Mouse (Mus musculus) large intestine, adult 2 months (tissue): ENCODE measurements around the gene Fut7. TPM values are rescaled to one million over a fixed set of nuclear protein-coding genes. Genes with fewer than 3 reads are reported as not detected.

Experiments
- DNase-seq: peaks from one replicate; pipeline ENCODE4 v3.0.0-alpha.2; 2012; ENCODE audit warnings: low read depth, low spot score
- WGBS: fragments of 180-500 bp; shearing (Covaris S2); methylation state at CpG from one replicate; pipeline ENCODE4 v1.1.7; 2018; 5-methylcytosine and 5-hydroxymethylcytosine counted together
- polyA plus RNA-seq: library from polyadenylated mRNA; depleted of rRNA; stranded (reverse); fragments of >200 nt; gene quantifications from 2 replicates; pipeline ENCODE4 v1.2.3, GENCODE M21; 2012; rRNA removed

Fut7 gene
- polyA plus RNA-seq, 1 experiment: 0.88 TPM

DNA sequence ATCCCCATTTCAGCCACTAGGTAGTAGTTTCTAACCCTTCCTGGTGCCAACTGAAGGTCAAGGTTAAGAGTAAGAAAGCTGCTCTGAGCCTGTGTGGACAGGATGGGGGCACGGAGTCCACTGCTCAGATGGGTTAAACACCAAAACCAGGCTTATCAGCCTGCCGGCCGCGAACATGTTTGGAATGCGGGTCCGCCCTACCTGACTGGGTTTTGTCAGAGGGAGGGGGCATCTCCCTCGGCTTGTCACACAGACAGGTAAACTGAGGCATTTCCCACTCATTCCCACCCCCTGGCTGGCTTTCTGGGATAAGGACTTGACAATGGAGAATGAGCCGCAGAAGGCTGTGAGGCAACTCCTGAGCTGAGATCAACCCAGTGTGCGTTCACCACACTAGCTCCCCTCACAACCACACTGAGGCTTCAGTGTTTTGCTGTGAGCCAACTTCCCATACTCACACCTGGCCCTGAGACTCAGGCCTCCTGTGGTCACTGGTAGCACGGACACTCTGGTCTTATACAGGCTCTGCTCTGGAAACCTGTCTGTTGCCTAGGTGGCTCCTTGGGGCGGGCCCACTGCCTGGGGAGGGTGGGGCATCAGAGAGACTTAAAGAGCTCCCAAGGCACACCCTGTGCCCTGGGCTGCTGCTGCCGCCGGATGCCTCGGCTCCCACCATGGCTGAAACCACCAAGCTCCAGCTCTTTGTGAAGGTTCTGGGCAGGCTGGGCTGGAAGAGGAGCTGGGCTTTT lies 33.3 kb downstream of the Fut7 start, which contains the start of gene Clic3:
Clic3 (plus strand) TSS at position 634 of the 749 bp plus-strand sequence.
- WGBS: 42% methylated on average over 14 of the region's 14 CpGs
- DNase-seq: no peak

GRCm38 (mm10) chr2:25457022-25457896 lies 34.2 kb downstream of the Fut7 start:
- DNase-seq: no peak
- 78% methylated on average over 9 of the region's 9 CpGs for WGBS

- peak; percentile 57 for DNase-seq
- WGBS: 37% methylated on average over 5 of the region's 5 CpGs
Observed at GRCm38 (mm10) chr2:25458911-25459310, 35.8 kb downstream of the Fut7 start.

- 18% methylated on average over 5 of the region's 5 CpGs for WGBS
- peak; percentile 27 for DNase-seq
Observed at GRCm38 (mm10) chr2:25460135-25460534, 37.1 kb downstream of the Fut7 start.

GRCm38 (mm10) chr2:25460551-25461309 lies 37.7 kb downstream of the Fut7 start, which contains the start of gene Paxx:
Paxx (minus strand) TSS chr2:25461094.
- DNase-seq: peak; percentile 96
- WGBS: 1% methylated on average over 48 of the region's 48 CpGs

DNA sequence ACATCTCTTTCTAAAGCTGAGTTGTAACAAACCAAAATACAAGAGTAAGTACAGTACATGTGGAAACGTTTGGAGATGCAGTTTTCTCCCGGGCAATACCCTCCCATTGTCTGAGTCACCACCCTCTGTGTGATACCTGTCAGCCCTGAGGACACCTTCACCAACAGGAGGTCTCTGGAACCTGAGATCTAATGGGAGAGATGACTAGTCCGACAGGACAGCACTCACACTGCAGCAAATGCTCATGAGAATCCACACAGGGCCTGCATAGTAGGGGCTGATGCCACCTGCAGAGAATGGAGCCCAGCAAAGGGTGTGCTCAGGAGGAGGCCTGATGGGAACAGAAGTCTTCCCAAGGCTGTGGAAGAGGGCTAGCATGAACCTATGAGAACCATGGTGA lies 38.3 kb downstream of the Fut7 start:
- 19% methylated on average over 3 of the region's 3 CpGs for WGBS
- DNase-seq: no peak

GRCm38 (mm10) chr2:25463630-25464029 lies 40.6 kb downstream of the Fut7 start:
- WGBS: 87% methylated on average over 3 of the region's 3 CpGs
- DNase-seq: no peak

- DNase-seq: no peak
- 70% methylated on average over 2 of the region's 2 CpGs for WGBS
Observed at GRCm38 (mm10) chr2:25465256-25465655, 42.2 kb downstream of the Fut7 start.

DNA sequence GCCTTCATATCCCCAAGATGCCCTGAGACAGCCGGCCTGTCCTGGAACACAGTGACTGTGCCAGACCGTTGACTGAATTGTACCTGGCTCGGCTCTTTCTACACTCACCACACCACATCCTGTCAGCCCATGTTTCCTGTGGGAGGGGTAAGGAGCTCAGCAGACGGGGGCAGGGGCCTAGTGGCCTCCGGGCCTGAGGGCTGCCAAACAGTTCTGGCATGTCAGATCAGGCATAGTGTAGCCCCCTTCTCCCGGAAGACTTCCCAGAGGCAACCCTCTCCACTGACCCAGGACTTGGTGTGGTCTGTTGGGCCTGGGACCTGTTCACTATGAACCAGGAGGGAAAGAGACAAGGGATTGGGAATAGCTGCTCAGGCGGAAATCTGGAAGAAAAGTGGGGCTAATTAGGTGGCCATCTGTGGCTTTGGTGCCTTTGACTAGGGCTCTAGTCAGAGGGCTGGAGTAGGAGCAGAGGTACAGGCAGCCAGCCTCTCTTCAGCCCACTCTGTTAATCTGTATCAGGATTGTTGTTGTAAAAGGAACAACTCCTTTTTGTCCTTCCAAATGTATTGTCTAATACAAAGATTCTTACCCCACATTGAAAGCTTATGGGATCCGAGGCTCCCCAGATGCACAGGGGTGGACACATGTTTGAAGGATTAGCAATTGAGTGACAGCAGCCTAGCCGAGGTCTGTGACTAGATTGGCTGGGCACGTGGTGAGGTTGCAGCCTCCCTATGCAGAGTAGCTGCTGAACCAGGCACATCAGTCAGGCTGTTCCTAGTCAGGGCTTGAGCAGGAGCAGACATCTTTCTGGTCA lies 43.0 kb downstream of the Fut7 start:
- no peak for DNase-seq
- WGBS: 55% methylated on average over 10 of the region's 10 CpGs

DNA sequence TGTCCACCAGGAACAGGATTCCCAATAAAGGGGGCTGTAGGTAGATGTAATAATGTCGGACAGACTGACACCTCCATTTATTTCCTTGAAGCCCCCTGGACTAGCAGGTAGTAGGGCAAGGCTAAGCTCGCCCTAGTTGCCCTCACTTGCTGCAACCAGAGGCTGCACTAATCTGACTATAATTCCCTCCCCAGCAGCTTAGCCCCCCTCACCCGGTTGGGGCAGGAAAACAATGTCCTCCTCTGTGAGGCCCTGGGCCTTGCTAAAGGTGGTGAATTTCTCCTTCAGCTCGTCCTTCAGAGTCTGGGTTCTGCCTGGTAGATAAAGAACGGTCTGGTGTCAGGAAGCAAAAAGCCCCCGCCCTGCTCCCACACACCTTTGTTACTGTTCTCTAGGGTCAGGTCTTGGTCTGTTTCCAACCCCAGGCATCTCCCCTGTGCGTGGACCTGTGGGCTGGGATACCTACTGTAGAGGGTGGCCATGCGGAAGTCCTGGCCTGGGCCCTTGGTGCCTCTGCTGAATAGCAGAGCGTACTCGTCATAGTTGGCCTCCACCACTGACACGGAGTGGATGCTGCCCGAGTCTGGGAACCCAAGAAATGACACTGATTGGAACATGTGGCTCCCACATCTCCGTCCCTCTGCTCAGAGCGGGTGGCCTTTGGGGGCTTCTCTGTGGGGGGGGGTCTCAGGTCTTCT lies 44.7 kb downstream of the Fut7 start:
- 82% methylated on average over 14 of the region's 14 CpGs for WGBS
- no peak for DNase-seq

DNA sequence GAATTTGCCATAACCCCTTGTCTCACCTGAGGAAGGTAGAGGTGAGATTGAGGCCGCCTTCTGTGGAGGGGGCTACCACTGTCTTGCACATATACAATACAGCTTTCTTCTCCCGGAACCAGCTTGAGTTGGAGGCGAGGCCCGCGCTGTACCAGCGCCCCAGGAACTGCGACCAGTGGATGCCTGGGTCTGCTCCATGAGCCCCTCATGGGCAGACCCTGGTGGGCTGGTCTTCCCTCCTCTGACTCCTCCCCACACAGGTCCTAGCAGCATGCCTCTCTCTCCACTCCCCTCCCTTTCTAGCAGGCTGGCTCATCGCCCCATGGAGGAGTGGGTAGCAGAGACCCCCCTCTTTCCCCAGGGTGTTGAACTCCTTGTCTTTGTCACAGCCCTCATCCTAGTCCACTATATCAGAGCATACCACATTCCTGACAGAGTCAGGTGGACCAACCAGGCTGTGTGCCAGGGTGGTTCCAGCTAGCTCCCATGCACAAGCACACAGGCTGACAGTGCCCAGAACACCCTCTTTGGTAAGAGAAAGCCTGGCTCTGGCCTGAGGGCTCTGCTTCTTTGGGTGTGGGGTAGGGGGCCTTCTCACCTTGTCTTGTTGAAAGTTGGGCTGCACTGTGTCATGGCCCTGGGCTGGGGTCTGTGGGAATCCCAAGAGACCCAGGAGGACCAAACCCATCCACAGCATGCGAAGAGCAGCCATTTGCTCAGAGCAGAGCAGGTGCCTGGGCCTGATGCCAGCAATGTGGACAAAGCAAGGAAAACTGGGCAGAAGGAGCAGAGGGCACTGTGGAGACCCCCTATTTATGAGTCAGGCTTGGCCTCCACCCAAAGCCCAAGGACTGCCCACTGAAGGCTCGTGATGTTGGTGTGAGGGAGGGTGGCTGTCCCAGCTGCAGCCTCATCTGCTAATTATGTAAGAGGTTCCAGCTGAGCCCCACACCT lies 46.2 kb downstream of the Fut7 start:
- 78% methylated on average over 10 of the region's 10 CpGs for WGBS
- no peak for DNase-seq

DNA sequence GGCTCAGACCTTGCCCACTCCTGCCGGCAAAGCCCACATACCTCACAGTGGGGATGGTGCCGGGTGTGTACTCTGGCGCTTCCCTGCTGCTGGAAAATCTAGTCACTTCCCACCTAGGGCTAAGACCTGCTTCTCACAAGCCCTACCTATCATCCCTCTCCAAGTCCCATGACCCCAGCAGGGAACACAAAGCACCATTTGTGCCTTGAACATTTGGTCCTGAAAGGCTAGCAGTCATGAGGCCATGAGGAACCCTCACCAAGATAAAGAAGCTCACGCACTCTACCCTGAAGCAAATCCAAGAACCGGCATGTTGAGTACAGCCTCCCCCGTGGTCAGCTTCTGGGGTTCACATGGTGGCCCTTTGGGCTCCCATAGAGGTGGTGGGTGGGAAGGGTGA lies 46.9 kb downstream of the Fut7 start, which contains the start of gene Ptgds:
Ptgds (minus strand) TSS at position 78 of the 400 bp plus-strand sequence.
- WGBS: 59% methylated on average over 6 of the region's 6 CpGs
- no peak for DNase-seq

- DNase-seq: no peak
- WGBS: 79% methylated on average over 2 of the region's 2 CpGs
Observed at GRCm38 (mm10) chr2:25472550-25472949, 49.5 kb downstream of the Fut7 start.

Other genes starting within 250 kb of the Fut7 start
- 23.6 and 24.9 TPM in 2 replicates for gene Nrarp, start 242.5 kb upstream of the Fut7 start, polyA plus RNA-seq
- gene Tor4a, start 226.4 kb upstream of the Fut7 start, polyA plus RNA-seq: 22.7 and 31.7 TPM in 2 replicates
- 60.9 and 89.7 TPM in 2 replicates for gene Nelfb, start 211.8 kb upstream of the Fut7 start, polyA plus RNA-seq
- not detected in 2 replicates for gene Stpg3, start 208.6 kb upstream of the Fut7 start, polyA plus RNA-seq
- gene Fam166a, start 204.5 kb upstream of the Fut7 start, polyA plus RNA-seq: not detected in 2 replicates
- gene Tubb4b, start 198.6 kb upstream of the Fut7 start, polyA plus RNA-seq: 937 and 978 TPM in 2 replicates
- 0.52 and 2.9 TPM in 2 replicates for gene Slc34a3, start 188.9 kb upstream of the Fut7 start, polyA plus RNA-seq
- gene Rnf224, start 186.5 kb upstream of the Fut7 start, polyA plus RNA-seq: not detected in 2 replicates
- gene Rnf208, start 181.0 kb upstream of the Fut7 start, polyA plus RNA-seq: 18.0 and 33.6 TPM in 2 replicates
- gene Cysrt1, start 180.8 kb upstream of the Fut7 start, polyA plus RNA-seq: 1.6 and 1.8 TPM in 2 replicates
- 24.7 and 33.9 TPM in 2 replicates for gene AL732309.1, start 176.4 kb upstream of the Fut7 start, polyA plus RNA-seq
- gene Tmem203, start 167.8 kb upstream of the Fut7 start, polyA plus RNA-seq: 30.4 and 35.0 TPM in 2 replicates
- gene Tprn, start 160.6 kb upstream of the Fut7 start, polyA plus RNA-seq: 212 and 278 TPM in 2 replicates
- 47.8 and 56.0 TPM in 2 replicates for gene Ssna1, start 150.8 kb upstream of the Fut7 start, polyA plus RNA-seq
- 64.2 and 103 TPM in 2 replicates for gene Anapc2, start 150.8 kb upstream of the Fut7 start, polyA plus RNA-seq
- not detected in 2 replicates for gene Tmem210, start 135.1 kb upstream of the Fut7 start, polyA plus RNA-seq
- gene Lrrc26, start 133.4 kb upstream of the Fut7 start, polyA plus RNA-seq: 92.7 and 108 TPM in 2 replicates
- 0.48 and 0.63 TPM in 2 replicates for gene Grin1, start 104.1 kb upstream of the Fut7 start, polyA plus RNA-seq
- 27.5 and 31.2 TPM in 2 replicates for gene Man1b1, start 90.9 kb upstream of the Fut7 start, polyA plus RNA-seq
- gene Dpp7, start 66.9 kb upstream of the Fut7 start, polyA plus RNA-seq: 24.2 and 28.6 TPM in 2 replicates
- gene Uap1l1, start 57.6 kb upstream of the Fut7 start, polyA plus RNA-seq: 61.6 and 68.8 TPM in 2 replicates
- 26.0 and 26.7 TPM in 2 replicates for gene Sapcd2, start 50.9 kb upstream of the Fut7 start, polyA plus RNA-seq
- gene Entpd2, start 27.4 kb upstream of the Fut7 start, polyA plus RNA-seq: 36.7 and 40.4 TPM in 2 replicates
- 91.9 and 126 TPM in 2 replicates for gene Npdc1, start 23.9 kb upstream of the Fut7 start, polyA plus RNA-seq
- 7.5 and 12.4 TPM in 2 replicates for gene Abca2, start 5.4 kb downstream of the Fut7 start, polyA plus RNA-seq
- gene Clic3, start 33.6 kb downstream of the Fut7 start, polyA plus RNA-seq: 1.3 and 1.4 TPM in 2 replicates
- gene Paxx, start 37.8 kb downstream of the Fut7 start, polyA plus RNA-seq: 45.6 and 48.9 TPM in 2 replicates
- 0.53 and 1.0 TPM in 2 replicates for gene Ptgds, start 46.8 kb downstream of the Fut7 start, polyA plus RNA-seq
- gene Lcn12, start 70.6 kb downstream of the Fut7 start, polyA plus RNA-seq: not detected in 2 replicates
- gene Fbxw5, start 77.5 kb downstream of the Fut7 start, polyA plus RNA-seq: 26.7 and 31.7 TPM in 2 replicates
- gene C8g, start 78.5 kb downstream of the Fut7 start, polyA plus RNA-seq: 2.1 and 2.9 TPM in 2 replicates
- gene Traf2, start 123.7 kb downstream of the Fut7 start, polyA plus RNA-seq: 19.6 and 20.8 TPM in 2 replicates
- gene Edf1, start 134.6 kb downstream of the Fut7 start, polyA plus RNA-seq: 200 and 273 TPM in 2 replicates
- 0.97 and 8.1 TPM in 2 replicates for gene Mamdc4, start 151.6 kb downstream of the Fut7 start, polyA plus RNA-seq
- gene Phpt1, start 152.0 kb downstream of the Fut7 start, polyA plus RNA-seq: 37.3 and 44.6 TPM in 2 replicates
- gene Ajm1, start 158.5 kb downstream of the Fut7 start, polyA plus RNA-seq: 0.43 and 0.69 TPM in 2 replicates
- gene Rabl6, start 185.3 kb downstream of the Fut7 start, polyA plus RNA-seq: 35.8 and 52.6 TPM in 2 replicates
- not detected in 2 replicates for gene Ccdc183, start 194.4 kb downstream of the Fut7 start, polyA plus RNA-seq
- gene Tmem141, start 198.7 kb downstream of the Fut7 start, polyA plus RNA-seq: 17.2 and 19.4 TPM in 2 replicates
- gene Fcna, start 204.8 kb downstream of the Fut7 start, polyA plus RNA-seq: 1.9 TPM in 2 replicates
- gene Lcn8, start 229.9 kb downstream of the Fut7 start, polyA plus RNA-seq: 1.4 TPM in 1 of 2 replicates, not detected in the other
- gene Lcn5, start 234.7 kb downstream of the Fut7 start, polyA plus RNA-seq: 0.74 TPM in 1 of 2 replicates, not detected in the other